Mouse (Mus musculus) layer of hippocampus, adult 9-10 months (tissue): Measurements from ENCODE around the gene Fga.

ENCODE experiments used
- DNase-seq: peaks from one replicate; pipeline ENCODE4 v3.0.0; 2022; ENCODE audit warnings: low spot score

Fga gene

DNA sequence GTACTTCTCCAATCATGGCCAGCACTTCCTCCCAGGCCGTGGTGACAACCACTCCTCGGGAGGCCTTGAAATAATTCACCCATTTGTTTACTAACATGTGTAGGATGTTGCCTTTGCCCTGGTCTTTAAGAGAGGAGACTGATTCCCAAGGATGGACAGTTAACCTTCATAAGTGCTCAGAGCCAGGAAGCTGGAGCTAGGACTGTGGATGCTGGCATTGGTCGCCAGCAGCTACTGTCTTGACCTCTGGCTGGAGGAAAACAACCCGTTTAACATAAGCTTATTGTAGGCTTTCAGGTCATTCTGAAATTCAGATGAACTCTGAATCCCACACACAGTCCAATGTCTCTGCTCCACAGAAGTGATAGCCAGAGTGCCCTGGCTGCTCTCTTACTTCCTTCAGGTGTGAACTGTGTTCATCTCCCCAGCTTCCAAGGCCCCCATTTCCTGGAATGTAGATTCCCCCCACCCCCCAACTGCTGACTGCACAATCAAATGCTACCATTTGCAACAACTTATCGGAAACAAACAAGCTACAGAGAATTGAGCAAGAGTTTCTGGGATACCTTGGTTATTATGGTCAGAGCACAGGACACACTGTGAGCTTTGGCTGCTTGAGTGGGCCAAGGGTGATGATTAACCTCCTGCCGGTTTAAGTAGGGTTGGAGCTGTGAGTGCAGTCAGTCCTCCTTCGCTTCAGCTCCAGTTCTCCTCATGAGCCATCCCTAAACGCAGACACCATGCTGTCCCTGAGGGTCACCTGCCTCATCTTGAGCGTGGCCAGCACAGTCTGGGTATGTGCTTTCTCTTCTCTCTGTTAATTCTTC, at the start of gene Fga:
Gene Fga (plus strand): TSS at position 602 of the 827 bp plus-strand sequence.
- no peak for DNase-seq

DNA sequence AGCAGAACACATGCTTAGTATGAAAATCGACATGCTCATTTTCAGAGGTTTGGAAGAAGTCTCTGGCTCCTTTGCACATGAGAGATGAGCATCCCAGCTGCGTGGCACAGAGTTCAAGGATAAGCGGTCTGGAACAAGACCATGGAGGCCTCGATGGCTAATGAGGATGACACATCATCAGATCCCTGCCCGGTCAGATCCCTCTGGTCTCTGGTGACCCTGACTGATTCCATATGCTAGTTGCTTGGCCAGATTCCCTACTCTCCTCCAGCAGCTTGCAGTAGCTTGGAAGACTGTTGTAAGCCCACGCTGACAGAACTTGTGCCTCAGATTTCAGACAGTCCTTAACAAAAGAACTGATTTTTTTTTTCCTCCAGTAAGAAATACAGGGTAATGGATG, 45.1 kb upstream of the Fga start:
- DNase-seq: no peak

- DNase-seq: no peak
Observed at GRCm38 (mm10) chr3:82981861-82982260, 44.0 kb upstream of the Fga start.

- no peak for DNase-seq
Observed at GRCm38 (mm10) chr3:82984840-82985239, 41.0 kb upstream of the Fga start.

- no peak for DNase-seq
Observed at GRCm38 (mm10) chr3:82991963-82992362, 33.9 kb upstream of the Fga start.

DNA sequence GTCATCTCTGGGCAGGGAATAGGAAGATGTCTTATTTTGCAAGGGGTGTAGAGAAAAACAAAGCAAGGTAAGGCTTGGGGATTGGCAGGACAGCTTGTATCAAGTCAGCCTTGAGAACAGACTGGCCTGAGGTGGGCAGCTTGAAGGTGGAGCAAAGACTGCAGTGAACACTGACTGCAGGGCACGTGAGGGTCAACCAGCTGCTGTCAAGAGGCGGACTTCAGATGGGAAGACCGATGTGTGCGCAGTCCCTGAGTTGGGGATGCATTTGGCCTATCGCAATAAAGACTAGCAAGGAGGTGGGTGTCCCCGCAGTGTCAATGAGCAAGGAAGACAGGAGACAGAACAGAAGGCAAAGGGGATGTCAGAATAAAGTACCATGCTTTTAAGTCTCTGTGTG, 32.9 kb upstream of the Fga start:
- no peak for DNase-seq

GRCm38 (mm10) chr3:82995368-82995767, 30.5 kb upstream of the Fga start:
- DNase-seq: no peak

- DNase-seq: no peak
Observed at GRCm38 (mm10) chr3:82996656-82997055, 29.2 kb upstream of the Fga start.

GRCm38 (mm10) chr3:82998772-82999463, 27.0 kb upstream of the Fga start:
- DNase-seq: peak; percentile 90

GRCm38 (mm10) chr3:82999995-83000394, 25.9 kb upstream of the Fga start:
- no peak for DNase-seq

DNA sequence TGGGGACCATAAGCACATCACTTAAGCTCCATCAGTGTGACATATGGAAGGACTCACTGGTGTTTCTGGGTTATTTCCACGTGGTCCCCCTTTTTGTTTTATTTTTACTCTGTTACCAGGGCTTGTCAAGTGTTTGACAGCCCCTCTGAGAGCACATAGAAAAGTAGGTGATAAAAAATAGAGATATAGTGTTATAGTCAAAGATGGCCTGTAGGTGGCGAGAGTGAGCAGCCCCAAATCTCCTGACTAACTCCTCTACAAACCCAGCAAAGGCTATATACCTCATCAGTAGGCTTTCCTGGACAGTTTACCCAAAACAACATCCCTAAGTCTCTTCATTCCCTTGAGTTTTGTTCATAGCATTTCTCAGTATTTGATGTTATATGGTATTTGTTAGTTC, 23.7 kb upstream of the Fga start:
- DNase-seq: no peak

DNA sequence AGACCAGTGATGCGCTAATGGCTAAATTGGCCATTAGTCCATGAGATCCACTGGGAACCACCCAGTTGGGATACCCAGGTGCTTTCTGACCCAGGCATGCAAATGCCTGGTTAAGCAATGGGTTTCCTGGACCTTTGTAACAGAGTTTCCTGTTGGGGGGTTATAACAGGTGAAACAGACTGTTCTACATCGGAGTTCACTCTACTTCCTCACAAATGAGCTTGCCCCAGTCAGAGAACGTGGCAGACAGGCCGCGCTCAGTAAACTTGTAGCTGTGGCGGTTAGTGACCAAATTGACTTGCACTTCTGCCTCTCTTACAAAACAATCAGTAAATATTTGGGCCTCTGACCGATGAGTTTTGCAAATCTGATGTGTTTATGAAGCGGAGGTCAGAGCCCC, 22.8 kb upstream of the Fga start:
- DNase-seq: no peak

GRCm38 (mm10) chr3:83004801-83005200, 21.1 kb upstream of the Fga start:
- no peak for DNase-seq

DNA sequence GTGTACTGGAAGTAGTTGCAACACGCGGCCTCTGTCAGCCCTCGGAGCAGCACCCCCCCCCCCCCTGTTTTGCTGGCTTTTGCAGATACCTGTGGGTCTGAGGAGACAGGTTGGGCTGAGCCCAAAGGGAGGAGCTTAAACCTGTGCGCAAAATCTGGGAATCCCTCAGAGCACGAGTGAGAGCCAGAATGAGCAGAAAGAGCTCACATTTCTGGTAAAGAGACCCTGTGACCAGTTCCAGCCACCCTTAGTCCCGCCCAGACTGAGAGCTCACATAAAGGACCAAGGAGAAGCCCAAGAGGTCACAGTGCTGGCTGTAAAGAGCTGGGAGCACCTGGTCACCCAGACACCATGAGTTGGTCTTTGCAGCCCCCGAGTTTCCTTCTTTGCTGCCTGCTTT, 18.3 kb upstream of the Fga start, which contains the start of gene Fgg:
Gene Fgg (plus strand): TSS at position 168 of the 400 bp plus-strand sequence.
- no peak for DNase-seq

DNA sequence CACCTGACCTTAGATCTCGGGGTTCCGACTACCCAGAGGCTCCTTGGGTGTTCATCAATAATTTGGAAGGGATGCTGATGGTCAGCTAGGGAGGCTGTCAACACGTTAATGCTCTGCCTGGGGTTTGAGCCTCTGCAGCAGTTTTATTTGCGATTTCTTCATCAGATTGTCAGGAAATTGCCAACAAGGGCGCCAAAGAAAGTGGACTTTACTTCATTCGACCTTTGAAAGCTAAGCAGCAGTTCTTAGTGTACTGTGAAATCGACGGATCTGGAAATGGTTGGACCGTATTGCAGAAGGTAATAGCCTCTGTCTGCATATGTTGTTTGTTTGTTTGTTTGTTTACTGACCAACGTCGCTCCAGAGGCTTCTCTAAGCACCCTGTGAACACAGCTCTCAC, 15.6 kb upstream of the Fga start:
- no peak for DNase-seq

DNA sequence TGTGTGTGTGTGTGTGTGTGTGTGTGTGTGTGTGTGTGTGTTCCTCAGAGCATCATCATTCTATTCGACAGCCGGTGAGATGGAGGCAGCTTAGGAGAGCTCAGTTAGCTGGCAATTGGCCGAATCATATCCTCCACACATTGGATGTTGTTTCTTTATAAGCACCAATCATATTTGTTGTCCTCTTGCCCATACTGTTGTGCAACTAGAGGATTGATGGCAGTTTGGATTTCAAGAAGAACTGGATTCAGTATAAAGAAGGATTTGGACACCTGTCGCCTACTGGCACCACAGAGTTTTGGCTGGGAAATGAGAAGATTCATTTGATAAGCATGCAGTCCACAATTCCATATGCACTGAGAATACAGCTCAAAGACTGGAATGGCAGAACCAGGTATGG, 14.7 kb upstream of the Fga start:
- no peak for DNase-seq

DNA sequence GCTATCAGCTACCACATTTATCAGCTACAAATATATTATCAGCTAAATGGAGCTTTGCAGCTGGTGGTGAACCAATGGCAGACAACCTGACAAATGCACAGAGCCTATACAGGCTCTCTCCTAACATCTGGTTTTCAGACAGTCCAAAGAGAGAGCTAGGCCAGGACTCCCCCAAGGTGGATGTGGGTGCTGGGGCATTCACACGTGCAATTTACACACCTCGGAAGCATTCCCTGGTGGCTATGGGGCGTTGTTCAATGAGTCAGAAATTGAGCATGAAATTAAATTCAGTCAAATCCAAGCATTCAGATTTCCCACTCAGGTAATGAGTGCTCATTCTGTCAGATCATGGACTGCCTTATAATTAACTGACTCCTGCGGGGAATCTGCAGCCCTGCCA, 14.3 kb upstream of the Fga start:
- DNase-seq: no peak

DNA sequence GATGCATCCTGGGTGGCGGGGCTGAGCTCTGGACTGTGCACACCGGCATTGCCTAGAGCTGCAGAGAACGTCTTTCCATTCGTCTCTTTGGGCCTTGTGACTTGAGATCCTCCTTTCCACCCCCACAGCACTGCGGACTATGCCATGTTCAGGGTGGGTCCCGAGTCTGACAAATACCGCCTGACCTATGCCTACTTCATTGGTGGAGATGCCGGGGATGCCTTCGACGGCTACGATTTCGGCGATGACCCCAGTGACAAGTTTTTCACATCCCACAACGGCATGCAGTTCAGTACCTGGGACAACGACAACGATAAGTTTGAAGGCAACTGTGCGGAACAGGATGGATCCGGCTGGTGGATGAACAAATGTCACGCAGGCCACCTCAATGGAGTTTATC, 13.2 kb upstream of the Fga start:
- no peak for DNase-seq

DNA sequence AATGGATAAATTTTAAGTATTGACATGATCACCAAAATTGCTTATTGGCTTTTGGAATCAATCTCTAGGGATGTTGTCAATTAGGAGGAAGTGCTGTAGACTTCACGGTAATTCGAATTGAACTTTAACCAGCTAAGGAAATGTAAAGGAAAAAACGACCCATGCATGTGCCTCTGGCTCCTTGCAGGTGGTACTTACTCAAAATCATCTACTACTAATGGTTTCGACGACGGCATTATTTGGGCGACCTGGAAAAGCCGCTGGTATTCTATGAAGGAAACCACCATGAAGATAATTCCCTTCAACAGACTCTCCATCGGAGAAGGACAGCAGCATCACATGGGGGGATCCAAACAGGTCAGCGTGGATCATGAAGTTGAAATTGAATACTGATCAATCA, 11.9 kb upstream of the Fga start:
- no peak for DNase-seq

DNA sequence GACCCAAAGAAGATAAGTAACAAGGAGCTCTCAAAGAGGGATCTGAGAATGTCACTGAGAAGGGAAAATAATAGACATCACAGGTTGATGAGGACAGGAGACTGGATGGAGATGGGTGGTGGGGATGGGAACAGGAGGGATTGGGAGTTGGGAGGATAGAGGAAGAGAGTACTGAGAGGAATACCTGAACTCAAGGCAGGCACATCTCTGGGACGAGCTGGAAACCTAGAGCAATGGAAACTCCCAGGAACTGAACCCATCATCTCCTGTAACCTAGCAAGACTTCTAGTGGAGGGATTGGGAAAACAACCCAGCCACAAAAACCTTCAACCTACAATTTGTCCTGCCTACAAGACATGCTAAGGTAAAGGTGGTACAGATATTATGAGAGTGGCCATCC, 9.6 kb upstream of the Fga start:
- DNase-seq: no peak

GRCm38 (mm10) chr3:83020387-83020786, 5.5 kb upstream of the Fga start:
- DNase-seq: no peak

DNA sequence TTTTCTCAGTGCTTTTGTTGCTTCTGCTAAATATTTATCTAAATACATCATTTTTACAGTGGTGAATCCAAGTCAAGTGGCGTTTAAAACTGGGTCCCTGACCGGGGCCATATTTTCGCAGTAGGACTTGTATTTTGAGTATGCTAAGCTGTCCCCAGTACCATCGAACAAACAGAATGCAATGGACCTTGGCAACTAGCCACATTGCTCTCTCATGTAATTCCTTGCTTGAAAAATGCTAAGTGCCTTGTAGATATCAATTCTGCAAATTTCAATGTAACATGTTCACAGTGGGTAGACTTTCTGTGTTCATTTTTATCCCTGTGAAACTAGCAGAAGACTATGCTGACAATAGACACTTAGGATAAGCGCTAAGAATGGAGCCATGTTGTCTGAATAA, 4.7 kb upstream of the Fga start:
- DNase-seq: no peak

- DNase-seq: no peak
Observed at GRCm38 (mm10) chr3:83025036-83025435, 840 bp upstream of the Fga start.
